Mouse (Mus musculus) midbrain, postnatal 0 days (tissue): Measurements from ENCODE around the gene Mrpl12. TPM values are rescaled to one million over a fixed set of nuclear protein-coding genes. Genes with fewer than 3 reads are reported as not detected.

Experiments used
- ATAC-seq: fragments of 200-750 bp; cut with Nextera tagmentation; 2 replicates; pipeline ENCODE4 v1.8.0; 2017; ENCODE audit warnings: moderate number of reproducible peaks, mild to moderate bottlenecking, moderate TSS enrichment, moderate library complexity; ENCODE audit not compliant: low FRiP score
- DNase-seq: peaks from one replicate; pipeline ENCODE4 v3.0.0-alpha.2; 2015; ENCODE audit warnings: low spot score
- H3K27ac ChIP-seq: fragments of 300-500 bp; sonication (generic); 2 replicates; pipeline ENCODE4 v1.5.1; 2014; ENCODE audit warnings: low read depth, mild to moderate bottlenecking, low read length, mixed read lengths
- H3K27me3 ChIP-seq: fragments of 300-500 bp; sonication (generic); 2 replicates; pipeline ENCODE4 v1.6.1; 2014; ENCODE audit warnings: low read length, control low read depth, mixed read lengths; ENCODE audit not compliant: insufficient read depth
- H3K36me3 ChIP-seq: fragments of 300-500 bp; sonication (generic); 2 replicates; pipeline ENCODE4 v1.6.1; 2014; ENCODE audit warnings: low read length, control low read depth, mixed read lengths; ENCODE audit not compliant: insufficient read depth
- H3K4me1 ChIP-seq: fragments of 300-500 bp; sonication (generic); 2 replicates; pipeline ENCODE4 v1.6.1; 2014; ENCODE audit warnings: mild to moderate bottlenecking, control low read depth, antibody characterized with exemption, low read length, mixed read lengths; ENCODE audit not compliant: insufficient read depth
- H3K4me2 ChIP-seq: fragments of 300-500 bp; sonication (generic); 2 replicates; pipeline ENCODE4 v1.6.1; 2014; ENCODE audit warnings: low read depth, mild to moderate bottlenecking, low read length, mixed read lengths; ENCODE audit not compliant: poor library complexity, severe bottlenecking
- H3K4me3 ChIP-seq: fragments of 300-500 bp; sonication (generic); 2 replicates; pipeline ENCODE4 v1.5.1; 2014; ENCODE audit warnings: low read depth, mild to moderate bottlenecking, low read length, moderate library complexity
- H3K9ac ChIP-seq: fragments of 300-500 bp; sonication (generic); replicated peaks from 2 replicates; pipeline ENCODE4 v1.6.1; 2014; ENCODE audit warnings: mild to moderate bottlenecking, low read length, moderate library complexity, mixed read lengths; ENCODE audit not compliant: poor library complexity, severe bottlenecking
- H3K9me3 ChIP-seq: fragments of 300-500 bp; sonication (generic); 2 replicates; pipeline ENCODE4 v1.6.1; 2016; ENCODE audit warnings: low read length, control low read depth
- CTCF ChIP-seq: IDR thresholded peaks from 2 replicates; pipeline ENCODE4 v1.5.1; 2016; ENCODE audit warnings: antibody characterized with exemption, mild to moderate bottlenecking
- WGBS: fragments of 180-500 bp; shearing (Covaris S2); extraction: QIAGEN DNeasy Blood & Tissue Kit; methylation state at CpG from one replicate; pipeline ENCODE4 v1.1.7; 2014; 5-methylcytosine and 5-hydroxymethylcytosine counted together
- polyA plus RNA-seq: library from polyadenylated mRNA; unstranded; fragments of >200 nt; fragmentation: Nextera tagmentation; extraction: Ambion mirVana; gene quantifications from 2 replicates; pipeline ENCODE4 v1.2.1, GENCODE M21; 2015
- total RNA-seq: library from RNA; depleted of rRNA; stranded (reverse); fragments of >200 nt; gene quantifications from 2 replicates; pipeline ENCODE4 v1.2.3, GENCODE M21; 2014

The Mrpl12 gene
- total and polyA plus RNA-seq, 2 experiments from 2014 or later: 42.7 to 147 TPM

GRCm38 (mm10) chr11:120492024-120492877 is 7.8 kb downstream of the Mrpl12 start:
- H3K9ac ChIP-seq: peak overlapping the region; percentile 64
- H3K27me3 ChIP-seq: no peaks in the 10 kb centered on the region
- peak overlapping the region; percentile 66 for H3K4me3 ChIP-seq
- WGBS: under 1% methylated on average over 48 of the region's 48 CpGs
- ATAC-seq (peak; percentile 31), DNase-seq (peak; percentile 54)
- H3K4me2 ChIP-seq: peak overlapping the region; percentile 74
- peak overlapping the region; percentile 55 for H3K27ac ChIP-seq
- peaks cover 37% of the 10 kb centered on the region for H3K36me3 ChIP-seq
- no peaks in the 10 kb centered on the region for H3K9me3 ChIP-seq
- H3K4me1 ChIP-seq: peaks cover 18% of the 10 kb centered on the region
- TF ChIP-seq CTCF: peak; percentile 47

- no peaks in the 10 kb centered on the region for H3K27me3 ChIP-seq
- ATAC-seq: no peak
- peaks cover 38% of the 10 kb centered on the region for H3K36me3 ChIP-seq
- H3K4me3 ChIP-seq: peak overlapping the region; percentile 66
- peak overlapping the region; percentile 74 for H3K4me2 ChIP-seq
- TF ChIP-seq CTCF: no peak
- no peaks in the 10 kb centered on the region for H3K9me3 ChIP-seq
- H3K9ac ChIP-seq: peak overlapping the region; percentile 46; the same call in 1 of the 2 replicates
- no peak overlapping the region for H3K27ac ChIP-seq
- DNase-seq: no peak
- whole genome bisulfite sequencing: 17% methylated on average over 3 of the region's 3 CpGs
- H3K4me1 ChIP-seq: peaks cover 18% of the 10 kb centered on the region
Observed at GRCm38 (mm10) chr11:120492878-120493203, 8.4 kb downstream of the Mrpl12 start.

- H3K9ac ChIP-seq: peak overlapping the region; percentile 46; the same call in 1 of the 2 replicates
- H3K27me3 ChIP-seq: no peaks in the 10 kb centered on the region
- H3K9me3 ChIP-seq: no peaks in the 10 kb centered on the region
- peaks cover 38% of the 10 kb centered on the region for H3K36me3 ChIP-seq
- peak overlapping the region; percentile 74 for H3K4me2 ChIP-seq
- ATAC-seq (no peak), DNase-seq (no peak)
- WGBS: 45% methylated on average over 3 of the region's 3 CpGs
- H3K4me1 ChIP-seq: peaks cover 18% of the 10 kb centered on the region
- peak overlapping the region; percentile 66 for H3K4me3 ChIP-seq
- no peak for TF ChIP-seq CTCF
- H3K27ac ChIP-seq: no peak overlapping the region
Observed at GRCm38 (mm10) chr11:120493351-120493750, 8.9 kb downstream of the Mrpl12 start.

GRCm38 (mm10) chr11:120493911-120494310 is 9.5 kb downstream of the Mrpl12 start:
- TF ChIP-seq CTCF: no peak
- Histone ChIP-seq H3K9ac (0 out of 2 replicates have a peak overlapping the region, but pooled peaks have one; percentile 24), H3K9me3 (no peaks in the 10 kb centered on the region), H3K27me3 (no peaks in the 10 kb centered on the region), H3K4me3 (no peak overlapping the region), H3K4me1 (peaks cover 18% of the 10 kb centered on the region), H3K27ac (no peak overlapping the region), H3K4me2 (no peak overlapping the region), H3K36me3 (peaks cover 38% of the 10 kb centered on the region)
- no peak for ATAC-seq
- no peak for DNase-seq
- WGBS: 93% methylated on average over 3 of the region's 3 CpGs

- no peak overlapping the region for H3K27ac ChIP-seq
- H3K9me3 ChIP-seq: no peaks in the 10 kb centered on the region
- peaks cover 8% of the 10 kb centered on the region for H3K4me1 ChIP-seq
- no peak overlapping the region for H3K4me3 ChIP-seq
- H3K4me2 ChIP-seq: no peak overlapping the region
- H3K9ac ChIP-seq: no peak overlapping the region
- TF ChIP-seq CTCF: no peak
- H3K36me3 ChIP-seq: peaks cover 39% of the 10 kb centered on the region
- 93% methylated on average over 3 of the region's 3 CpGs for WGBS
- no peak for ATAC-seq
- no peaks in the 10 kb centered on the region for H3K27me3 ChIP-seq
- no peak for DNase-seq
Observed at GRCm38 (mm10) chr11:120497436-120497835, 13.0 kb downstream of the Mrpl12 start.

- H3K27ac ChIP-seq: no peak overlapping the region
- DNase-seq (no peak), ATAC-seq (no peak)
- no peak overlapping the region for H3K4me2 ChIP-seq
- no peaks in the 10 kb centered on the region for H3K9me3 ChIP-seq
- TF ChIP-seq CTCF: no peak
- H3K4me1 ChIP-seq: peaks cover 3% of the 10 kb centered on the region
- H3K36me3 ChIP-seq: peaks cover 39% of the 10 kb centered on the region
- H3K27me3 ChIP-seq: no peaks in the 10 kb centered on the region
- no peak overlapping the region for H3K9ac ChIP-seq
- WGBS: 97% methylated on average over 12 of the region's 12 CpGs
- H3K4me3 ChIP-seq: no peak overlapping the region
Observed at GRCm38 (mm10) chr11:120498226-120498625, 13.8 kb downstream of the Mrpl12 start.
